Mouse (Mus musculus): ENCODE data around the gene Tssc4.

DNA sequence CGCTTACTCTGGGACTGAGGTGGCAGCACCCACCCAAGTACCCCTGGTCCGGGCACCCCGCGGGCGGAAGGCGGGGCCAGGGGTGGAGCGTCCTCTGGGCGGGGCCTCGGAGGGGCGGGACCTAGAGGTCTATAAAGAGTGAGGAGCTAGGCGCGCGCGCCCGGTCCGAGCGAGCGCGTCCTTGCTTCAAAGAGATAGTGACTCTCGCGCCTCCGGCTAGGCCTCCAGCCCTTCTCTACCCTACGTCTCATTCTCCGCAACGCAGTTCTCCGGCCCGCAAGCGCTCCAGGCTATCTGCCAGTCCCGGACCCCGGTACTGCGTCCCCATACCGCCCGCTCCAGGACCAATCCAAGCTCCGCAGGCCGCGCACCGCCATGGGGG, 16.4 kb upstream of the Tssc4 start, which contains the start of gene Cd81:
- peak; percentile 86 to 99 for TF ChIP-seq POLR2A (IDR thresholded peaks at IDR 0.05; ENCODE audit: control insufficient read depth in 1 of 2, insufficient read depth in 1 of 2, low read depth in 1 of 2, low read length in 2 of 2, poor library complexity in 1 of 2)
- TF ChIP-seq CHD2 (IDR thresholded peaks at IDR 0.05; ENCODE audit: low read length) = no peak
- TF ChIP-seq RAD21 (IDR thresholded peaks at IDR 0.05; ENCODE audit: low read depth, low read length) = no peak
- TF ChIP-seq EP300 (IDR thresholded peaks at IDR 0.05; ENCODE audit: low read depth in 1 of 2, low read length in 2 of 2) = no peak
- no peak for TF ChIP-seq NRF1 (IDR thresholded peaks at IDR 0.05; ENCODE audit: insufficient read depth, low read depth, low read length, poor library complexity, severe bottlenecking)
- 0 out of 6 replicates have a peak, but pooled peaks of 1 of the 3 experiments have one; percentile 0 for TF ChIP-seq CTCF (IDR thresholded peaks at IDR 0.05 in 2 of 3, conservative IDR thresholded peaks at IDR 0.05 in 1 of 3; ENCODE audit: control insufficient read depth in 1 of 3, insufficient read depth in 1 of 3, low read depth in 2 of 3, low read length in 3 of 3, poor library complexity in 1 of 3, severe bottlenecking in 1 of 3)
- TF ChIP-seq ETS1 (IDR thresholded peaks at IDR 0.05; ENCODE audit: low read depth, low read length) = 0 out of 2 replicates have a peak, but pooled peaks have one; percentile 6
- TF ChIP-seq CHD1 (IDR thresholded peaks at IDR 0.05; ENCODE audit: low read depth, low read length) = no peak
- peak; percentile 70; the same call in 1 of the 2 replicates for TF ChIP-seq SIN3A (IDR thresholded peaks at IDR 0.05; ENCODE audit: low read length)
- peak; percentile 79; the same call in 1 of the 2 replicates for TF ChIP-seq UBTF (IDR thresholded peaks at IDR 0.05; ENCODE audit: borderline replicate concordance, insufficient read depth, low read depth, low read length)
- TF ChIP-seq NELFE (IDR thresholded peaks at IDR 0.05; ENCODE audit: low read depth, low read length) = peak; percentile 98
- TF ChIP-seq GATA1 (IDR thresholded peaks at IDR 0.05; ENCODE audit: low read depth, low read length) = no peak

Measured in MEL (cell line).